Mouse (Mus musculus) right cerebral cortex, adult 2 months (tissue): ENCODE data around the gene 0610037L13Rik.

Experiments
- DNase-seq, 2 experiments: peaks; one replicate each; pipeline ENCODE4 v3.0.0; 2021 to 2022; ENCODE audit warnings: low spot score in 2 of 2

The 0610037L13Rik gene

DNA sequence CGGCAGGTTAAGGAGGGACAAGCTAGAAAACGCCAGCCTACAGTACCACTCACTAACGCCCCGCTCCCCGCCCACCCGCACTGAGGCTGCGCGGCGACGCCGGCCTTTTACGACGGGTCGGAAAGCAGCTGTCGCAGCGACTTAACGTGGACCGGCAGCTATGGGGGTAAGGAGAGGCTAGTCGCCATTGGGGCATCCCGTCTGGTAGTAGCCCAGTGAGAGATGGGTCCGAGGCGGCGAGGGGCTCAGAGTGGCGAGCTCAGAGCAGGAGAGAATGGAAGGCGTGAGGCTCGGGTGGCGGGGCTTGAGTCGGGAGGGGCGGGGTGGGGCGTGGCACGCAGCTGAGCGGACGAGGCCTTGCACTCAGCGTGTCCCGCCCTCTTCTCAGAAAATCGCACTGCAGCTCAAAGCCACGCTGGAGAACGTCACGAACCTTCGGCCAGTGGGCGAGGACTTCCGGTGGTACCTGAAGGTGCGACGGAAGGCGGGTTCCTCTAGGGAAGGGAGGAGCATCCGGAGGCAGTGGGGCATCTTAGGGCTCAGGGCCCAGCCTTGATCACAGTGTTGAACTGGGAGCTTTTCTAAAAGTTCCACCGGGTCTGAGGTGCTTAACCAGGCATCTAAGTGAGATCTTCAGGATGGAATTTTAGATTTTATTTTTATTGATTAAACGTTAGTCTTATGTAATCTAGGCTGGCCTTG lies at the start of gene 0610037L13Rik:
0610037L13Rik (plus strand) TSS at position 83 of the 702 bp plus-strand sequence.
- peak; percentile 95 to 96 for DNase-seq

- no peak for DNase-seq
Observed at GRCm38 (mm10) chr4:107843687-107844086, 45.9 kb upstream of the 0610037L13Rik start.

- DNase-seq = peak; percentile 84 to 85
Observed at GRCm38 (mm10) chr4:107844971-107845370, 44.6 kb upstream of the 0610037L13Rik start.

DNA sequence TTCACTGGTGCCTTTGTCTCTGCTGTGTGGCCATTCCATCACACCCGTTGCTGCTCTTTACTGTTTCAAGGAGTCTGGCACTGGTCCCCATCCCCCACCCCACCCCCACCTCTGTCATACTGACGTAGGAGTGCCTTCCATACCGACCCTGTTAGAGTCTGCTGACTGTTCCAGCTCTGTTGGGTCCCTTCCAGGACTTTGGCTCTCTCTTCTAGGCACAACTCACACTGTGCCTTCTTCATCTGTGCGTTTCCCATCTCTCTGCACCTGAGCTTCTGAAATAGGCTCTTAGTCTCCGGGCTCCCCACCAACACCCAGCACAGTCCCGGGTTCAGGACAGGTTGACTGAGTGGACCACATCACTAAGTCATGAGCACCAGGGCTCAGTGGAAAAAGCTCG lies 42.8 kb upstream of the 0610037L13Rik start:
- no peak for DNase-seq

- DNase-seq = no peak
Observed at GRCm38 (mm10) chr4:107848546-107848945, 41.1 kb upstream of the 0610037L13Rik start.

- no peak for DNase-seq
Observed at GRCm38 (mm10) chr4:107849621-107850020, 40.0 kb upstream of the 0610037L13Rik start.

DNA sequence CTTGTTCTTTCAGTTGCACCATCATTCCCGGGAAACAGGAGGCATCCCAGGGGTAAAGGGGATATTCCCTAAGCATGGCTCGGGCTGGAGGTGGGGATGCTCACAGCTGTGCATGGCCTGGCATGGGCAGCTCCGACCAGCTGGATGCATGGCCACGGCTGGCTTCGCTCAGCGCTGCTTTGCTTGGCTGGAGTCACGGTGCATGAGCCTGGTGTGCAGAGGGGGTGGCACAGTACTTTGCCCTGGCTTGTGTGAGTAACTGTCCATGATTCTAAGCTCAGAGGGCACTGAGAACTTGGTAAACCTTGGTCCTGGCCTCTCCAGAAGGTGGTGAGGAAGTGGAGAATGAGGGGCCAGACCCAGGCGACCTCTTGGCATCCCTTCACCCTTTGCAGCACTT lies 39.5 kb upstream of the 0610037L13Rik start:
- DNase-seq = no peak

DNA sequence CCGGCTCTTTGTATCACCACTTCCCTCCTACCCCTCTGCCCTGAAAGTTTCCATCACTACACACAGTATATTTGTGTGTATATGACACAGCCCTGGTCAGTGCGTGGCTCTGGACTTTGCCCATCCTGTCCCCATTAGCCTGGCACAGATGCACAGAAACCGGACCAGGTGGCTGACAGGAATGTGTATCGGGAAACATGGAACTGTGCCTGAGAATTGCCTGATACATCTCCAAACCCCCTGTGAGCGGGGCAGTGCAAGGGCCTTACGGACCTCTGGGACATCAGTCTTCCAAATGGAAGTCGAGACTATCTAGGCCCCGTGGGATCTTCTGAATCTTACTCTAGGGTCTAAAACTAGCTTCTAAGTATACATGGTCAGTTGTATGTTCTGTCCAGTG lies 36.3 kb upstream of the 0610037L13Rik start:
- DNase-seq = no peak

- no peak for DNase-seq
Observed at GRCm38 (mm10) chr4:107853836-107854235, 35.8 kb upstream of the 0610037L13Rik start.

GRCm38 (mm10) chr4:107856958-107857686 lies 32.5 kb upstream of the 0610037L13Rik start:
- no peak for DNase-seq

DNA sequence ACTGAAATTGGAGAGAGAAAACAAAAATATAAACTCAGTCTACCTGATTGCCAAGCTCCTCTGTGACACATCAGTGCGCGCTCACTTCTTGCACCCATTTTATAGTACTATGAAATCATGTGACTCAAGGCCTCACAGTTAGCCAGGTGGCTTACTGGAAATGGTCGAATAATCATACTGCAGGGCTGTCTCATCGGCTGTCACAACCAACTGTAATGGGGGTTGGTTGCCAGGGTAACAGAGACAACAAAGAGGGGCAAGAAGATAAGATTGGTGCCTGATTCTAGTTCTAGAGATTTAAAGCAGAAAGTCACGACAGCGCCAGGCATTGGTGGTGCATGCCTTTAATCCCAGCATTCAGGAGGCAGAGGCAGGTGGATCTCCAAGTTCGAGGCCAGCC lies 30.6 kb upstream of the 0610037L13Rik start:
- no peak for DNase-seq

GRCm38 (mm10) chr4:107864866-107865265 lies 24.7 kb upstream of the 0610037L13Rik start:
- DNase-seq = no peak

- peak; percentile 97 to 99 for DNase-seq
Observed at GRCm38 (mm10) chr4:107879254-107880050, 10.2 kb upstream of the 0610037L13Rik start, which contains the start of gene Magoh. Magoh (plus strand) TSS chr4:107879755.

DNA sequence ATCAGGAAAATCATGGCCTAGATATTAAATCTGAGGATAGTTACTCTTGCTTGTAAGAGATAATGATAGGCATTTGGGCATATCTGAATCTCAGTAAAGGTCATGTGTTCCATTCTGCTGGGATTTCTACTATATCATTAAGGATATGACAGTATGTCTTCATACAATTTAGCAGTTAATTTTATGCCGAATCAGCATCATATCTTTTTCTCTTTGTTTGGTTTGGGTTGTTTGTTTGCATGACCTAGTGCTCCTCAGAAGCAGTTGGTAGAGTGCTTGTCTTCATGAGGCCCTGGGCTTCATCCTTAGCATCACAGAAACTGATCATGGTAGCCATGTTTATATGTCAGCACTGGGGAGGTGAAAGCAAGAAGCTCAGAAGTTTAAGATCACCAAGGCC lies 8.0 kb upstream of the 0610037L13Rik start:
- DNase-seq = no peak

DNA sequence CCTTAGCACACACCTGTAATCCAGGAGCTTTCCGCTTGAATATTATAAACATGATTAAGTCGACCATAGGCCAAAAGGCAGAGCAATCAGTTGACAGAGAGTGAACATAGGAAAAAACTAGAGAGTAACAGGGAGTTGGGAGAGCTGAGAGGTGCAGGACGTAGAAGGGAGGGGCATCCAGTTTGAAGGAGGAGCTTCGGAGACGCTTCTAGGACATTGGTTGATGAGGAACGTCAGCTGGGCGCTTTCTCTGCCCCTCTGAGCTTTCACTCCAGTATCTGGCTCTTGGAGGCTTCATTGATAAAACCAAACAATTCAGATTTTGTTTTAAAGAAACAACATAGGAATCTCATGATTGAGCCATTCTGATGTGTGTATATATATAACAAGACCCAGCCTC lies 3.2 kb upstream of the 0610037L13Rik start:
- DNase-seq = no peak

DNA sequence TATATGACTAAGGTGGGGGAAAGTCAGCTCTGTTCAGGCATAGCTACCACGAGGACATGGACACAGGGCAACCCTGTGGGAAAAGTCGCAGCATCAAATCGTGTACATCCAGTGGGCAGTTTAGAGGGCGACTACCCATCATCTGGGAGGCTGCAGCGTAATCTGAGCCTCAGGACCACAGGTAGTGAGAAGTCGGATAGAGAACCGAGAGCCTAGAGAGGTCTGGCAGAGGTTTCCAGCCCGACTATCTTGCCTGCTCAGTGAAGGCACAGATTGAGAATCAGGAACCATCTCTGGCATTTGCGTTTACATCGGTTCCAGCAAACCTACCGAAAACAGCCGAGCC lies 255 bp upstream of the 0610037L13Rik start:
- no peak for DNase-seq

DNA sequence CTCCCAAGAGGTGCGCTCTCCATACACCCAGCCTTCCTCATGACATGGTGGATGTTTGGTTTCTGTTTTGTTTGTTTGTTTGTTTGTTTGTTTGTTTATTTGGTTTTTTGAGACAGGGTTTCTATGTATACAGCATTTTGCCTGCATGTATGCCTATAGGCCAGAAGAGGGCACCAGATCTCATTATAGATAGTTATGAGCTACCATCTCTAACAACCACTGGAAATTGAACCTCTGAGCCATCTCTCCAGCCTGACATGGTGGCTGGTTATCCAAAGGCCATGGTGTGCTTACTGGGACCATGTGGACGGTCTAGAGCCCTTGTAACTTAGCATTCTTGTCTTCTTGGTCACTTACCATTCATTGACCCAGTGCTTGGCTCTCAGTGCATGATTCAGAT lies 3.0 kb downstream of the 0610037L13Rik start:
- no peak for DNase-seq

DNA sequence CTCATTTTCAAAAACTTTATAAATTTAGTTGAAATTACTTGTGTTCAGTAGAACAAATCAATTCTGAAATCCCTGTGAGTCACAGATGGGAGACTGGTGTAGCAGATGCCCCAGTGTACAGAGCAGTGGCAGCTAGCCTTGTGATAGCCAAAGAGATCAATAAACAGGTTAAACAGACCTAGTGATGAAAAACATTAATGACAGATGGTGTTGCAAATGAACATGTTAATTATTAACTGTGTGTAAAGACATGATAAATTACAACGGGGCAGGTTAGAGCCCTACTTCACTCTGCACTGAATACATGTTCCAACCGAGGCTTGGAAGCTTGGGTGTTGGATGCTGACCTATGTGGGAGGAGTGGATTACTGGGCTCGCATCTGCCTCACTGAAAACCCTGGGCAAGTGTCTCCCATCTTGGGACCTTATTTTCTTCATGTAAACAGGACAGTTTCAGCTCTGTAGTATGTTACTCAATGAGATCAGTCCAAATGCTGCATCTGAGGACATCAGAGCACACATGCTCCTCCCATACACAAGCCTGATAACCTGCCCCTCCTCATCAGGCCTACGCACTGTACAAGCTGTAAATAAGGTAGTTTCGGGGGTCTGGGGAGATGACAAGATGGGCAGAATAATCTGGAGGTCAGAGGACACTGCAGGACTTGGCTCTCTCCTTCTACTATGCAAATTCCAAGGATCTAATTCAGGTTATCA lies 9.8 kb downstream of the 0610037L13Rik start:
- DNase-seq = no peak

GRCm38 (mm10) chr4:107900206-107900605 lies 10.6 kb downstream of the 0610037L13Rik start:
- no peak for DNase-seq

DNA sequence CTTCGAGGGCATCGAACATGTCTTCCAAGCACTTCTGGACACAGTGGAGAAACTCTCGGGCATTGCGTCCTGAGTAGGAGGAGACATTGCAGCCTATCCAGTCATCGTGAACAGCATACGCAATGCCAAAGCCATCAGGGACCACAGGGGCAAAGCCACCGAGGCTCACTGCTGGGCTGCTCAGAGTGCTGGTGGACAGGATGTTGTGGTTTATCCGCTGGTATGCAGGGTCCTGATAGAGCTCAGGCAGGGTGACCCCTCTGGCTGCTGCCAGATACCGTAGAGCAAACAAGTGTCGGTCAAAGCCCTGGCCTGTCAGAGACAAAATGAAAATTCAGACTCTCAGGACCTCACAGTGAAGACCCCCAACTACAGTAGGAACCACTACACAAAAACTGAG lies 14.6 kb downstream of the 0610037L13Rik start:
- DNase-seq = no peak

GRCm38 (mm10) chr4:107906561-107906960 lies 16.9 kb downstream of the 0610037L13Rik start:
- no peak for DNase-seq

- DNase-seq = no peak
Observed at GRCm38 (mm10) chr4:107910020-107910419, 20.4 kb downstream of the 0610037L13Rik start.
